Mouse (Mus musculus): ENCODE results near the gene Cand2.

Cand2 gene

GRCm38 (mm10) chr6:115830779-115831601 is 56.7 kb downstream of the Cand2 start:
- DNase-seq (ENCODE audit: low spot score): no peak

- DNase-seq (ENCODE audit: low spot score): no peak
These were observed 58.0 kb downstream of the Cand2 start for GRCm38 (mm10) chr6:115832152-115832850.

GRCm38 (mm10) chr6:115833861-115834260 is 59.5 kb downstream of the Cand2 start:
- no peak for DNase-seq (ENCODE audit: low spot score)

- DNase-seq (ENCODE audit: low spot score): peak; percentile 68
These were observed 63.8 kb downstream of the Cand2 start, which contains the start of gene Efcab12 for GRCm38 (mm10) chr6:115838161-115838597. Gene Efcab12, minus strand, starts transcription at chr6:115838412.

GRCm38 (mm10) chr6:115838745-115839144 is 64.4 kb downstream of the Cand2 start:
- no peak for DNase-seq (ENCODE audit: low spot score)

GRCm38 (mm10) chr6:115845006-115845405 is 70.7 kb downstream of the Cand2 start:
- DNase-seq (ENCODE audit: low spot score): no peak

- no peak for DNase-seq (ENCODE audit: low spot score)
These were observed 72.5 kb downstream of the Cand2 start for GRCm38 (mm10) chr6:115846640-115847411.

GRCm38 (mm10) chr6:115848598-115849304 is 74.4 kb downstream of the Cand2 start:
- no peak for DNase-seq (ENCODE audit: low spot score)

- no peak for DNase-seq (ENCODE audit: low spot score)
These were observed 78.2 kb downstream of the Cand2 start for GRCm38 (mm10) chr6:115852446-115853090.

GRCm38 (mm10) chr6:115853091-115853813 is 78.9 kb downstream of the Cand2 start, which contains the start of the genes Mbd4 and Ift122:
Gene Mbd4, minus strand, starts transcription at chr6:115853371.
Gene Ift122, plus strand, starts transcription at chr6:115853470.
- DNase-seq (ENCODE audit: low spot score): peak; percentile 98

- DNase-seq (ENCODE audit: low spot score): no peak
These were observed 79.6 kb downstream of the Cand2 start for GRCm38 (mm10) chr6:115853985-115854384.

- DNase-seq (ENCODE audit: low spot score): no peak
These were observed 80.1 kb downstream of the Cand2 start for GRCm38 (mm10) chr6:115854432-115854831.
